Mouse (Mus musculus): Measurements from ENCODE around the gene Pld2.

GRCm38 (mm10) chr11:70580921-70581320 is 41.1 kb downstream of the Pld2 start:
- TF ChIP-seq CTCF (conservative IDR thresholded peaks at IDR 0.05; ENCODE audit: low read length) = no peak
- no peak for TF ChIP-seq NANOG (IDR thresholded peaks at IDR 0.05; ENCODE audit: borderline replicate concordance, low read length)
- no peak for TF ChIP-seq POU5F1 (IDR thresholded peaks at IDR 0.05; ENCODE audit: borderline replicate concordance, low read length)
